Mouse (Mus musculus): ENCODE data around the gene Vipr2.

Vipr2 gene

GRCm38 (mm10) chr12:116156792-116157532 is 79.4 kb downstream of the Vipr2 start:
- DNase-seq (ENCODE audit: low spot score in 2 of 2) = no peak

- DNase-seq (ENCODE audit: low spot score in 2 of 2) = no peak
These were observed 81.7 kb downstream of the Vipr2 start for GRCm38 (mm10) chr12:116159223-116159622.

DNA sequence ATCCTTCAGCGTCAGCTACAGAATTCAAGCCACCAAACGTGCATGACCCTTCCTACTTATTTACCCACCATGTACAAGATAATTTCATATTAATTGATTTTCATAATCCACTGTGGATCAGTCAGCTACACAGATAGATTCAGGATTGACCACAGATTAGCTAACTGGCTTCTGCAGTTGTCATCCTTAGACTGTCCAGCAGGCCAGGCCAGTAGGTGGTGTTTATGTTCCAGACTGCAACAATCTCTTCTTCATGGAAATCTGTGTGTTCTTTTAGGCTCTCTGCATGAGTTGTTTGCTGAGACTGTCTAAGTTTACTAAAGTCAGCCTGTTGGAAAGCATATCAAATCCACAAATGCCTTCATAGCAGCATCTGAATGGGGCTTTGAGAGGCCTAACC is 82.2 kb downstream of the Vipr2 start:
- DNase-seq (ENCODE audit: low spot score in 2 of 2) = no peak

DNA sequence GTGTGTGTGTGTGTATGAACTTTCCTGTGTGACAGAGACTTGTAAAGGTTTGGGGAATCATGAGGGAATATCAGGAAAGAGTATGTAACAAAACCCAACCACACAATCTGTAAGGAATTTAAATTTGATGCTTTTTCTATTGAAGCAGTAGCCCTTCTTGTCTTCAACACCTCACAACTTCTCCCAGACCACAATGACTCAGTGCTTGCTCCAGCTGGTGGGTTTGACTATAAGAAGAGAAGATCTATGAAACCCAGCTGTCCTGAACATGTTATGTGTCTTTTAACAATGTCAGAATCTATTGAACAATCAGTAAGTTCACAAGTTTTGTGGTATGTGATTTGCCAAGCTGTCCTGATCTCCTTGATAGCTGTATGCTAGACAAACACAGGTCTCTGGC is 87.8 kb downstream of the Vipr2 start:
- no peak for DNase-seq (ENCODE audit: low spot score in 2 of 2)

DNA sequence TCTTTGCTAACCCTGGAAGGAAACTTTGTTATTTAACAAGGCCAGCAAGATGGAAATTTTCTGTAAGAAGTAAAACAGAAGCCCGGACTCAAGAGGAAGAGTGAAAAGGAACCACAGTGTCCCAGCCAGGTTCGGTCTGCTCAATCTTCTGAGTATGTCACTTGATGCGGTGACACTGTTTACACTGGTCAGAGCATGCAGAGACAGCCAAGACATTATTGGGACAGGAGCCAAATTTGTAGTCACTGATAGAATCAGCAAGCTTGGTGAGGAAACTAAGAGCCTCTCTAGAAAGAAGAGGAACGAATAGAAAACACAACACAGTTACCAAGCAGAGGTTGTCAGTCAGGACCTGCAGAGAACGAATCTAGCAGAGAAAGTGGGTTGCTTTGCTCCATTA is 92.1 kb downstream of the Vipr2 start:
- DNase-seq (ENCODE audit: low spot score in 2 of 2) = peak; percentile 10 to 21

DNA sequence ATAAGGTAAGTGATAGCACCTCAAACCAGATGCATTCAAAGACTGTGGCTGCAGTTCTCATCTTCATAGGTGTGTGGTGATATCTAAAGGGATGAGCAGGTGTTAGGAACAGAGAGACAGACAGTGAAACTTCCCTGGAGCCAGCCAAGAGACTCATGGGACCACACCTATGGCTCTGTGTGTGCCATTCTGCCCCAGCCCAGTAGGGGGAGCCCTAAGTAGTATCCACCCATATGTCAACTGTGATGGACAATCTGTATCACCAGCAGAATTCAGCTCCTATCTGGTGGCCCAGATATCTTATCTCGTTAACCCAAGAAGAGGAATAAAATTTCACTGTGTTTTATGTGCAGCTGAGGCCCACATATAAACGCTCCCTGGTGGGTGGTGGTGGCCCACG is 99.4 kb downstream of the Vipr2 start:
- DNase-seq (ENCODE audit: low spot score in 2 of 2) = no peak

DNA sequence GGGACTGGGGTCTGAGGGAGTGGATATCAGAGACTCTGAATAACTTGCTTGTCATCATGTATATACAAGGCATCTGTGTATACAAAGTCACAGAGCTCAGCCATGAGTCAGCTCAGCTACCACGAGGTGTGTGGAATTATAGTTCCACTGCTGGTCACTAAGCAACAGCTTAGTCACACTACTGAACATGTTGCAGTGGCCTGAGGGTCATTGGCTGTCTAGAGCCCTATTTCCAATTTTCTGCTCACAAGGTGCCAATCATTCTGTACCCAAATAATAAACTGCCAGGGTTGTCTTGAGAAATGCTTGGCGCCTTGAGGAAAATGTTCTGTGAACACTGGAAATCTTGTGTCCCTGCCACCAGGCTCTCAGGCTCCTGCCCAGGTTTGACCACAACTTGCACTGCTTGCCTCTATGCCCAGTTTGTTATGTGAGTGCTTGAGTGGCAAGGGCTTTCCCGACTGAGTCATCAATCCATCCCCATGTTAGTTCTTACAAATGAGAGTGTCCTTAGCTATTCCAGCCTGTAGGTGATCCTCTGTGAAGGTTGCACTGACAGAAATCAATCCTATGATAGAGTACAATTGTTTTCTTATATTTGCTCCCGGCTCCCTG is 104.0 kb downstream of the Vipr2 start:
- no peak for DNase-seq (ENCODE audit: low spot score in 2 of 2)

- no peak for DNase-seq (ENCODE audit: low spot score in 2 of 2)
These were observed 104.8 kb downstream of the Vipr2 start for GRCm38 (mm10) chr12:116182376-116182775.

- DNase-seq (ENCODE audit: low spot score in 2 of 2) = no peak
These were observed 105.8 kb downstream of the Vipr2 start for GRCm38 (mm10) chr12:116183212-116183935.

DNA sequence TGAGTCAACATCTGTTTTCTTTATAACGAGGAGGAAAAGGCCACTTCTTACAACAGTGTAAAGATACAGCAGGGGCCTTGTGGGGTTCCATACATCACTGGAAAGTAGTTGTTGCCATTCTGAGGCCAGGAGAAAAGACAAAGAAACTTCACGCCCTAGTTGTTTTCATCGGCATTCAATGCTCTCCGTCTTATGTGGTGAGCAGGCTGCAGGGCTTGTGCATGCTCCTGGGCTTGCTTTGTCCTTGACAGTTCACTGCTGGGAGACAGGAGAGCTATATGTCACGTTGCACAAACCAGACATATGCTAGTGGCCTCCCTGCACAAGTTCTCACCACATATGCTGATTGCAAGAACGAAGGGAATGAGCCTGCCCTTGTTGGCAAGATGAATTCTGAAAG is 116.4 kb downstream of the Vipr2 start:
- DNase-seq (ENCODE audit: low spot score in 2 of 2) = no peak

GRCm38 (mm10) chr12:116194641-116195040 is 117.1 kb downstream of the Vipr2 start:
- DNase-seq (ENCODE audit: low spot score in 2 of 2) = no peak
